Mouse (Mus musculus) testis, adult 2 months (tissue): ENCODE data around the gene Itgb5. TPM values are rescaled to one million over a fixed set of nuclear protein-coding genes. Genes with fewer than 3 reads are reported as not detected.

Experiments used
- H3K27ac ChIP-seq: fragments of 200-500 bp; 2 replicates; pipeline ENCODE4 v1.5.1; 2012; ENCODE audit warnings: low read depth, low read length; ENCODE audit not compliant: control insufficient read depth, insufficient read depth
- H3K27me3 ChIP-seq: fragments of 200-500 bp; 2 replicates; pipeline ENCODE4 v1.6.1; 2012; ENCODE audit warnings: mild to moderate bottlenecking, low read length, moderate library complexity; ENCODE audit not compliant: control insufficient read depth, insufficient read depth
- H3K36me3 ChIP-seq: fragments of 200-500 bp; 2 replicates; pipeline ENCODE4 v1.6.1; 2012; ENCODE audit warnings: mild to moderate bottlenecking, low read length; ENCODE audit not compliant: control insufficient read depth, insufficient read depth
- H3K4me1 ChIP-seq: fragments of 200-500 bp; 2 replicates; pipeline ENCODE4 v1.6.1; 2012; ENCODE audit warnings: low read length; ENCODE audit not compliant: control insufficient read depth, insufficient read depth
- H3K4me3 ChIP-seq: fragments of 200-500 bp; 2 replicates; pipeline ENCODE4 v1.5.1; 2012; ENCODE audit warnings: low read depth, mild to moderate bottlenecking, low read length, moderate library complexity, mixed read lengths; ENCODE audit not compliant: control insufficient read depth
- CTCF ChIP-seq: fragments of 200-500 bp; IDR thresholded peaks from 2 replicates; pipeline ENCODE4 v1.5.1; 2012; ENCODE audit warnings: low read depth, mild to moderate bottlenecking, inconsistent platforms, low read length, moderate library complexity; ENCODE audit not compliant: control insufficient read depth, insufficient read depth, insufficient replicate concordance
- POLR2A ChIP-seq: fragments of 200-500 bp; IDR thresholded peaks from 2 replicates; pipeline ENCODE4 v1.6.1; 2012; ENCODE audit warnings: low read depth, mild to moderate bottlenecking, inconsistent platforms, low read length, moderate library complexity; ENCODE audit not compliant: control insufficient read depth
- polyA plus RNA-seq: library from polyadenylated mRNA; depleted of rRNA; stranded (reverse); fragments of >200 nt; gene quantifications from 2 replicates; pipeline ENCODE4 v1.2.3, GENCODE M21; 2012

Gene Itgb5
- polyA plus RNA-seq, 1 experiment = 33.0 TPM

- Histone ChIP-seq H3K27ac (no peak overlapping the region), H3K4me1 (no peaks in the 10 kb centered on the region; the same call in 1 of the 2 replicates), H3K27me3 (no peaks in the 10 kb centered on the region), H3K4me3 (no peak overlapping the region), H3K36me3 (no peaks in the 10 kb centered on the region)
- TF ChIP-seq CTCF = no peak
- no peak for TF ChIP-seq POLR2A
Observed at GRCm38 (mm10) chr16:33844866-33845265, 15.4 kb downstream of the Itgb5 start.

- Histone ChIP-seq H3K4me1 (no peaks in the 10 kb centered on the region), H3K36me3 (no peaks in the 10 kb centered on the region), H3K27ac (no peak overlapping the region), H3K4me3 (no peak overlapping the region), H3K27me3 (no peaks in the 10 kb centered on the region)
- TF ChIP-seq CTCF (no peak), POLR2A (no peak)
Observed at GRCm38 (mm10) chr16:33853271-33853670, 23.8 kb downstream of the Itgb5 start.

- Histone ChIP-seq H3K4me1 (peaks cover 2% of the 10 kb centered on the region; the same call in 1 of the 2 replicates), H3K4me3 (no peak overlapping the region), H3K27me3 (no peaks in the 10 kb centered on the region), H3K27ac (no peak overlapping the region), H3K36me3 (no peaks in the 10 kb centered on the region)
- TF ChIP-seq CTCF (no peak), POLR2A (no peak)
Observed at GRCm38 (mm10) chr16:33858766-33859165, 29.3 kb downstream of the Itgb5 start.

GRCm38 (mm10) chr16:33859380-33859779 is 29.9 kb downstream of the Itgb5 start:
- TF ChIP-seq POLR2A (no peak), CTCF (no peak)
- Histone ChIP-seq H3K27ac (no peak overlapping the region), H3K27me3 (no peaks in the 10 kb centered on the region), H3K4me3 (no peak overlapping the region), H3K36me3 (no peaks in the 10 kb centered on the region), H3K4me1 (peaks cover 2% of the 10 kb centered on the region; the same call in 1 of the 2 replicates)

- no peak overlapping the region for H3K4me3 ChIP-seq
- no peaks in the 10 kb centered on the region for H3K36me3 ChIP-seq
- H3K27me3 ChIP-seq = no peaks in the 10 kb centered on the region
- H3K27ac ChIP-seq = peak overlapping the region; percentile 64
- TF ChIP-seq CTCF = no peak
- TF ChIP-seq POLR2A = no peak
- peaks cover 2% of the 10 kb centered on the region; the same call in 1 of the 2 replicates for H3K4me1 ChIP-seq
Observed at GRCm38 (mm10) chr16:33859988-33860700, 30.7 kb downstream of the Itgb5 start.

GRCm38 (mm10) chr16:33862406-33862805 is 32.9 kb downstream of the Itgb5 start:
- H3K36me3 ChIP-seq = no peaks in the 10 kb centered on the region
- H3K4me3 ChIP-seq = no peak overlapping the region
- TF ChIP-seq CTCF = no peak
- TF ChIP-seq POLR2A = no peak
- peaks cover 2% of the 10 kb centered on the region; the same call in 1 of the 2 replicates for H3K4me1 ChIP-seq
- no peaks in the 10 kb centered on the region for H3K27me3 ChIP-seq
- no peak overlapping the region for H3K27ac ChIP-seq

- Histone ChIP-seq H3K36me3 (no peaks in the 10 kb centered on the region), H3K4me3 (no peak overlapping the region), H3K27me3 (no peaks in the 10 kb centered on the region), H3K4me1 (peaks cover 2% of the 10 kb centered on the region; the same call in 1 of the 2 replicates), H3K27ac (no peak overlapping the region)
- TF ChIP-seq POLR2A (no peak), CTCF (no peak)
Observed at GRCm38 (mm10) chr16:33863208-33863751, 33.8 kb downstream of the Itgb5 start.
